Mouse (Mus musculus) liver, embryonic 16.5 days (tissue): ENCODE data around the gene Echdc3. TPM values are rescaled to one million over a fixed set of nuclear protein-coding genes. Genes with fewer than 3 reads are reported as not detected.

Experiments used
- ATAC-seq: fragments of 200-750 bp; cut with Nextera tagmentation; 2 replicates; pipeline ENCODE4 v1.8.0; 2017; ENCODE audit warnings: low read depth, mild to moderate bottlenecking, moderate number of reproducible peaks, moderate library complexity
- H3K27ac ChIP-seq: fragments of 300-500 bp; sonication (generic); 2 replicates; pipeline ENCODE4 v1.5.1; 2014; ENCODE audit warnings: mild to moderate bottlenecking, low read length
- H3K27me3 ChIP-seq: fragments of 300-500 bp; sonication (generic); 2 replicates; pipeline ENCODE4 v1.6.1; 2014; ENCODE audit warnings: low read depth, low read length, mixed read lengths; ENCODE audit not compliant: control insufficient read depth, insufficient read depth
- H3K36me3 ChIP-seq: fragments of 300-500 bp; sonication (generic); 2 replicates; pipeline ENCODE4 v1.6.1; 2014; ENCODE audit warnings: mild to moderate bottlenecking; ENCODE audit not compliant: control insufficient read depth, insufficient read depth
- H3K4me1 ChIP-seq: fragments of 300-500 bp; sonication (generic); 2 replicates; pipeline ENCODE4 v1.6.1; 2014; ENCODE audit warnings: low read depth, low read length, mixed read lengths; ENCODE audit not compliant: control insufficient read depth
- H3K4me2 ChIP-seq: fragments of 300-500 bp; sonication (generic); 2 replicates; pipeline ENCODE4 v1.6.1; 2014; ENCODE audit warnings: low read depth, low read length, mixed read lengths
- H3K4me3 ChIP-seq: fragments of 300-500 bp; sonication (generic); 2 replicates; pipeline ENCODE4 v1.5.1; 2014; ENCODE audit warnings: low read depth, mild to moderate bottlenecking, low read length
- H3K9ac ChIP-seq: fragments of 300-500 bp; sonication (generic); 2 replicates; pipeline ENCODE4 v1.6.1; 2014; ENCODE audit warnings: low read depth, low read length
- H3K9me3 ChIP-seq: fragments of 300-500 bp; sonication (generic); replicated peaks from 2 replicates; pipeline ENCODE4 v1.6.1; 2016; ENCODE audit warnings: low read length; ENCODE audit not compliant: control insufficient read depth
- WGBS: fragments of 180-500 bp; shearing (Covaris S2); extraction: QIAGEN DNeasy Blood & Tissue Kit; methylation state at CpG from one replicate; pipeline ENCODE4 v1.1.7; 2014; ENCODE audit not compliant: insufficient replicate concordance; 5-methylcytosine and 5-hydroxymethylcytosine counted together
- polyA plus RNA-seq: library from polyadenylated mRNA; unstranded; fragments of >200 nt; fragmentation: Nextera tagmentation; extraction: Ambion mirVana; gene quantifications from 2 replicates; pipeline ENCODE4 v1.2.1, GENCODE M21; 2015

Gene Echdc3
- polyA plus RNA-seq, 1 experiment from 2014 or later = 21.1 TPM

DNA sequence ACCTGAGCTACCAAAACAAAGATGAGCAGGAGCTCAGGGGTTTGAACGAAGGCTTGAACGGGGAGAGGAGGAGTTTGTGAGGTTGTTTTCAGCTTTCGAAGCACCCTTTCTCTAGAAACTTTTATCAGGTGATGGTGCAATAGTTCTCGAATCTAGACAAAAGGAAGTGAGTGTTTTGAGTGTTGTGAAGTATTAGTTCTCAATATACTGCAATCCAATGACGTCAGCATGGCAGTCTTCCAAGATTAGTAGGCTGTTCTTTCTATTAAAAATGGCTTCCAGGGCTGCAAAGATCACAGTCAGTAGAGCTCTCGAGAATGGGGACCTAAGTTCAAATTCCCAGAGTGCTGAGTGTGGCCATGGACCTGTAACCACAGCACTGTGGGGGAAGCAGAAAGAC, 47.1 kb downstream of the Echdc3 start:
- Histone ChIP-seq H3K27ac (no peak overlapping the region), H3K9ac (no peak overlapping the region), H3K4me1 (no peaks in the 10 kb centered on the region), H3K4me2 (no peak overlapping the region), H3K4me3 (no peak overlapping the region), H3K9me3 (no peaks in the 10 kb centered on the region), H3K27me3 (no peaks in the 10 kb centered on the region), H3K36me3 (no peaks in the 10 kb centered on the region)
- 51% methylated on average over 6 of the region's 6 CpGs for WGBS
- no peak for ATAC-seq

DNA sequence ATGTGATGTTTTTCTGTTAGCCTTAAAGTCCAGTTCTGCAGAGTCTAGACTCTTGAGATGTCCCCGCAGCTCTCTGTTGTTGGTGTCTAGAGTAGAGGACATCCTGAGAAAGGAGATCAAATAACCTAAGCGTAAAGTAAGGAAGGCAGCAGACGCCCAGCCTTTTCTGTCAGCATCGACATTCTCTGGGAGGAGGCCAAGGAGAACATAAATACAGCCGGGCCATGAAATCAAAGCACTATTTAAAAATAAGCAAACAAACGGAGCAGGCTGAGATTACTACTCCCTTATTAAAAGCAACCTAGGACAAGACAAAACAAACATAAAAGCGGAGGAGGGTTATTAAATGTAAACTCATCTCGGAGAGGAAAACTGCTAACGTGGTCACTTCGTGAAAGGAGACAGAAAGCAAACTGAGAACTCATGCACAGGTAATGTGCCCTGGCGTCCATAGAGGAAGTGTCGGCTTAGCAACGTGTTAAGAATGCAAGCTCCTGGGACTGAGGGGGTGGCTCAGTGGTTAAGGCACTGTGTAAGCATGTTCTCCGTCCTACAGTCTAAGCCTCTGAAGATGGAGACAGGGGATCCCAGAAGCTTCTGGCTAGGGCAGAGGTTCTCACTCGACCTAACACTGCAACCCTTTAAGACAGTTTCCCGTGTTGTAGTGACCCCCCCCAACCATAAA, 48.1 kb downstream of the Echdc3 start:
- ATAC-seq = no peak
- Histone ChIP-seq H3K4me2 (no peak overlapping the region), H3K27ac (no peak overlapping the region), H3K4me3 (no peak overlapping the region), H3K9me3 (no peaks in the 10 kb centered on the region), H3K27me3 (no peaks in the 10 kb centered on the region), H3K9ac (no peak overlapping the region), H3K36me3 (no peaks in the 10 kb centered on the region), H3K4me1 (no peaks in the 10 kb centered on the region)
- WGBS = 57% methylated on average over 16 of the region's 16 CpGs

DNA sequence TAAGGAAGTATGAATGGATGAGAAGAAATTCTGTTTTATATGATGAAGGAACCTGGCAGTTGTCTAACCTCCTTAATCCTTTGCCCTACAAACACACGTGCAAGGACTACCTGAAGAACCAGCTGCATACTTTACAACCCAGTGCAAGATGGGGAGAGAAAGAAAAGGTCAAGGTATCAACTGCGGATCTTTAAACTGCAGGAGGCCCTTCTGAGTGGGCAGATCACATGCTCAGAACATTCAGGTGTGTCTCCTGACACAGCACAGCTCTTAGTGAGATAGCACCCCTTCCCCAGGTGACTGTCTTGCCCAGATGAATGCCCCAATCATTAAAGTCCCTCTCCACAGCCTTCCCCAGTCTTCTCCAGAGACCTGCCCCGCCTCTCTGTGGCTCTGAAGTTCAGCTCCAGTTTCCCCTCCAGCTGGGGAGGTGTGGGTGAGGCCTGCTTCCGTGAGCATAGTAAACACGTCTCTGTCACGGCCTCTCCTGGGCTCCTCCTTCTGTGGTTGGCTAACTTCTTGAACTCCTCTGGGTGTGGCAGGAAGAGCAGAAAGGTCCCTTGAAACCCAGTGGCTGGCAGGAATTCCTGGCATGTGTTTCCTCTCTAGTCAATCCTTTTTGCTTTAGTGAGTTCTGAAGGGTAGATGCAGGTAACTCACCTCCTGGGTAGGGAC, 50.3 kb downstream of the Echdc3 start:
- no peaks in the 10 kb centered on the region for H3K36me3 ChIP-seq
- H3K4me1 ChIP-seq = no peaks in the 10 kb centered on the region
- WGBS = 25% methylated on average over 6 of the region's 6 CpGs
- no peak overlapping the region for H3K9ac ChIP-seq
- no peak overlapping the region for H3K4me2 ChIP-seq
- H3K27me3 ChIP-seq = no peaks in the 10 kb centered on the region
- H3K27ac ChIP-seq = no peak overlapping the region
- H3K9me3 ChIP-seq = no peaks in the 10 kb centered on the region
- H3K4me3 ChIP-seq = no peak overlapping the region
- no peak for ATAC-seq

DNA sequence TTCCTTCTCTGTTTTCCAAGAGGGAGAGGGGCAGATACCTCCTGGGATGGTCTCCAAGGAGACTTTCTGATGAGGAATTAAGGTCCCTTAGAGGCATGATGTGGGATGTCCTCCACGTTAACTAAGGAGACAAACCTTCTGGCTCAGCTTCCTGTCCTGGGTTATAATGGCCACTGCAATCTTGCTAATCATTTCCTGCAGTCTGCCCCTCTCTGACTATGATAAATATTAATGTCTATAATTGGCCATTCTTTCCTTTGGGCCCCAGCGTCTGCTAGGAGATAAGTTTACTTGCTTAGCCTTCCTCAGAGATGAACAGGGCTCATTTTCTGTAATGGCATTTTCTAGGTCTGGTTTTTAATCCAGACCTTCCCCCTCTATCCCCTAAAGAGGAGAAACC, 53.1 kb downstream of the Echdc3 start:
- Histone ChIP-seq H3K4me2 (no peak overlapping the region), H3K4me1 (no peaks in the 10 kb centered on the region), H3K36me3 (no peaks in the 10 kb centered on the region), H3K4me3 (no peak overlapping the region), H3K9me3 (no peaks in the 10 kb centered on the region), H3K27ac (no peak overlapping the region), H3K27me3 (no peaks in the 10 kb centered on the region), H3K9ac (no peak overlapping the region)
- no peak for ATAC-seq
- 12% methylated on average over 2 of the region's 2 CpGs for WGBS

DNA sequence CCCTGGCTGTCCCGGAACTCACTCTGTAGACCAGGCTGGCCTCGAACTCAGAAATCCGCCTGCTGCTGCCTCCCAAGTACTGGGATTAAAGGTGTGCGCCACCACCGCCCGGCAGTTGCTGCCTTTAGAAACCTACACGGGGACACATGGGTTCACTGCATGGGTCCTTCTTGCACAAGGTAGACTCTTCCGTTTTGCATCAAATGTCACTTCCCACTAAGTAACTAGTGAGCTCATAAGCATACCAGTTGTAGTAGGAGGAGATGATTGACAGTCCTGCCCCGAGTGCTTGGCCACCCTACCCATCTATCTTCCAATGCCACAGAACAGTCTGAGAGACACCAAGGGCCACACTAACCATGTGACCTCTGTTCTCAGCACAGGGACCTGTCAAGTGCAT, 53.6 kb downstream of the Echdc3 start:
- no peak overlapping the region for H3K4me2 ChIP-seq
- H3K27ac ChIP-seq = no peak overlapping the region

DNA sequence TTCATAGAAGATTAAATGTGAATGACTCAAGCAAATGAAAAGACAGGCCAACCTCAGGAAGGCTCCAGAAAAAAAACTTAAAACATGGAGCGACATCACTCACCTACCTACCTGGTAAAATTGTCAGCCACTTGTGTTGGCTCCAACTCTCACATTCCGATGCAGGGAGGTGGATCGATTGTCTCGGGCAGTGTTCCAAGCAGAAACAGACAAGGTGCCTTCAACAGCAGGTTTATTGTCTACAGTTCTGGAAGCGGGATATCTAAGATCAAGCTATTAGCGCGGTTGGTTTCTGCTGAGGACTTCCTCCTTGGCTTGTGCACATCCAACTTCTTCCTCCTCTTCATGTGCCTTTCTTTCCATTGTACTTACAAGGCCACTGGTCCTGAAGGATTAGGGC, 55.2 kb downstream of the Echdc3 start:
- 62% methylated on average over 7 of the region's 7 CpGs for WGBS
- Histone ChIP-seq H3K27ac (no peak overlapping the region), H3K36me3 (no peaks in the 10 kb centered on the region), H3K27me3 (no peaks in the 10 kb centered on the region), H3K4me1 (no peaks in the 10 kb centered on the region), H3K4me3 (no peak overlapping the region), H3K9me3 (no peaks in the 10 kb centered on the region), H3K9ac (no peak overlapping the region), H3K4me2 (no peak overlapping the region)
- ATAC-seq = no peak

More for the DNA sequence above, 53.6 kb downstream of the Echdc3 start:
- Histone ChIP-seq H3K4me1 (no peaks in the 10 kb centered on the region), H3K36me3 (no peaks in the 10 kb centered on the region), H3K27me3 (no peaks in the 10 kb centered on the region), H3K9me3 (no peaks in the 10 kb centered on the region), H3K4me3 (no peak overlapping the region), H3K9ac (no peak overlapping the region)
- ATAC-seq = no peak
- WGBS = 57% methylated on average over 9 of the region's 9 CpGs

DNA sequence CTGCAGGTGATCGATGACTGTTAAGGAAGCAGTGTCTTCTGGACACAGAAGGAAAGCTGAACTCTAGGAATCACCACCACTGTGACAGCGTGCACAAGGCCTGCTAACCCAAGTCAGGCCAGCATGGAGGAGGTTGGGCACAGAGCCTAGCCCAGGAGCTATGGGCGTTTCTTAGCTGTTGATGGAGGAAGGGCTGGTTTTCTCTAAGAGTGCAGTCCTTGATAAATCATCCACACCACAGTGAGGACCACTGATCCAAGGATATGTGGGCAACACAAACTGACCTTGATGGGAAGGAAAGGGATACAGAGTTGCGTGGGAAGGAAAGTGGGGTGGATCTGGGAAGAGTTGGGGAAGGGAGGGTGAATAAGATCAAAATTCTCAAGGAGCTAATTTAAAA, 55.6 kb downstream of the Echdc3 start:
- Histone ChIP-seq H3K4me2 (no peak overlapping the region), H3K27ac (no peak overlapping the region), H3K36me3 (no peaks in the 10 kb centered on the region), H3K9ac (no peak overlapping the region), H3K27me3 (no peaks in the 10 kb centered on the region), H3K4me3 (no peak overlapping the region), H3K9me3 (no peaks in the 10 kb centered on the region), H3K4me1 (no peaks in the 10 kb centered on the region)
- WGBS = 61% methylated on average over 4 of the region's 4 CpGs
- ATAC-seq = no peak

DNA sequence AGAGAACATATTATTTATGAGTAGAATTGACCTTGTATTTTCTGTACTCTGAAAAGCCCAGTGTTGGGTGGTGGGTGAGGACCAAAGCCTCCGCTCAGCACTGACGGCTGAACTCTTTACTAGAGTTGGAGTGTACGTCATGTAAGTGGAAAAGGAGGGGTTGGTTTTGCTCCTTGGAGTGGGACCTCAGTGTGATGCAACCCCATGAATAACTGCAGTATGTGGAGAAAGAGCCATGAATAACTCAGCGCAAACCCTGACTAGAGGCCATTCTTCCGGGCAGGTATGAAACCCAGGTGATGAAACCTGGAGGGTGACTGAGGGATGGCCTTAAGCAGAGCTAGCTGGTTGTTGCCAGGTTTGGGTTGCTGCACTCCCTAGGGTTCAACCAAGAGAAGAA, 63.0 kb downstream of the Echdc3 start:
- no peak for ATAC-seq

DNA sequence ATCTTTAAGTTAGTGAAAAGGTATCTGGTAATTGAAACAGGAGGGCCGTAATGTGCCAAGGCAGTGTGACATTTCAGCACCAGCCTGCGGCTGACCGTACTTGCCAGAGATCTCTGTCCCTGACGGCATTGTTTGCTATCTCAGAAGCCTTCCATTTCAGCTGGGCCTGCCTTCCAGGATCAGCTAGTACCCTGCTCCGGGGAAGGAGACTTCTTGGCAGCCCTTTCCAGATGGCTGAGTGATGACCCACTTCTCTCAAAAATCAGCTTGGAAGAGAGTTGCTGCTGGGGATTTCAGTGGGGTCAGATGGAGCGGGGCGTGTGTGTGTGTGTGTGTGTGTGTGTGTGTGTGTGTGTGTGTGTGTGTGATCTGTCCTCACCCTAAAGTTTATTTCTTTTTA, 65.9 kb downstream of the Echdc3 start:
- no peaks in the 10 kb centered on the region for H3K36me3 ChIP-seq
- H3K27me3 ChIP-seq = no peaks in the 10 kb centered on the region
- no peaks in the 10 kb centered on the region for H3K4me1 ChIP-seq
- H3K9me3 ChIP-seq = no peaks in the 10 kb centered on the region
- H3K4me2 ChIP-seq = no peak overlapping the region
- no peak for ATAC-seq
- H3K27ac ChIP-seq = no peak overlapping the region
- H3K4me3 ChIP-seq = no peak overlapping the region
- 71% methylated on average over 7 of the region's 7 CpGs for WGBS
- no peak overlapping the region for H3K9ac ChIP-seq

More for the DNA sequence above, 63.0 kb downstream of the Echdc3 start:
- no peak overlapping the region for H3K27ac ChIP-seq
- 75% methylated on average over 5 of the region's 5 CpGs for WGBS
- no peak overlapping the region for H3K4me3 ChIP-seq
- H3K36me3 ChIP-seq = no peaks in the 10 kb centered on the region
- no peak overlapping the region for H3K4me2 ChIP-seq
- H3K9me3 ChIP-seq = no peaks in the 10 kb centered on the region
- H3K27me3 ChIP-seq = no peaks in the 10 kb centered on the region
- H3K9ac ChIP-seq = no peak overlapping the region
- no peaks in the 10 kb centered on the region for H3K4me1 ChIP-seq
